Mouse (Mus musculus): Measurements from ENCODE around the gene Rabgef1.

The Rabgef1 gene

DNA sequence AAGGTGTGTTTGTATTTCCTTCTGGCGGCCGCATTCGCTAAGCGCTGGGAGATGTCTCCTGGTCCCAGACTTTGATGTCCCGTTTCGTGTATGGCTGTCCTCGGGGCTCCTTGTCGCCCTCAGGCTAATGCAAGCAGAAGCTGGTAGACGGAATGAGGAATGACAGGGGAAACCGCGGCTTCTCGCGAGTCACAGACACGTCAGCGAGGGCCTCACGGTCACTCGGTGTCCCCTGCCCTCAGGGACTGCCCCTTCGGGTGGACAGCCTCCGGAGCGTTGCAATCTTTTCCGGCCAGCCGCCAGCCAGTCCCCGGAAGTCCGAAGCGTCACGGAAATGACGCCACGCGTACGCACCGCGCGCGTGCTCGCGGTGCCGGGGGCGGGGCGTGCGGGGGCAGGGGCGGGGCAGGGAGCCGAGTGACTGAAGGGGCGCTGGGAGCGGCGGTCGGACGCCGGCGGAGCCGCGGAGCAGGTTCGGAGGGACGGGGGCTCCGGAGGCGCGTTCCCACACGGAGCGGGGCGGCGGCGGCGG is at the start of gene Rabgef1:
Gene Rabgef1 (plus strand): TSS at position 376 of the 532 bp plus-strand sequence.
- peak; percentile 92 for DNase-seq (ENCODE audit: low read depth)

DNA sequence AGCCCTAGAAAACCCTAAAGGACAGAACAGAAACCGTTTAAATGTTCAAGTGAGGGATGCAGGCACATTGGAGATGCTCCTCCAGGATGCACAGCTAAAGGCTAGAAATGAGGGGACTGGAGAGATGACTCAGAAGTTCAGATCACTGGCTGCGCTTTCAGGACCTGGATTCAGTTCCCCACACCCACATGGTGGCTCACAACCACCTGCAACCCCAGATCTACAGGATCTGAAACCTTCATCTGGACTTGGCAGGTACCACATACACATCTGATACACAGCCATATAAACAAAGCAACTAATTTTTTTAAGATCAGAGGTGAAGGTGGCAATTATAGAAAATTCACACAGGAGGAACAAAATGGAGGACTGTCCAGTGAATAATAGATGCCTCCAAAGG is 49.2 kb upstream of the Rabgef1 start:
- DNase-seq (ENCODE audit: low read depth), result no peak

DNA sequence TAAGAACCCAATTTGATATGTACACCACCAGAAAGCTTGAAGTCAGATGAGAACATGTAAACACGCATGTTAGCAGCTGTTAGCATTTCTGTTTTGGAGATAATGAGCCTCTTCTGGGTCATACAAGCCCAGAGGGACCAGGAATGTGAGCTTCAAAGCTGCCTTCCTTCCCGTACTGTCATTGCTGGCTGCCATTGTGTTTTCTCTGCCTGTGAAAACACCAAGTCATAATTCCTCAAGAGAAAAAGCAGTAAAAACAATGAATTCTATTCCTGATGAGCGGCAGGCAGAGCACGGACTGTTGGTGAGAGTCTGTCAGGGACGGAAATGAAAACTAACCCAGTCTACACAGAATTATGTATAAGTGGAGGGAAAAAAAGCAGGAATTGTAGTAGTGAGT is 47.3 kb upstream of the Rabgef1 start:
- DNase-seq (ENCODE audit: low read depth), result no peak

DNA sequence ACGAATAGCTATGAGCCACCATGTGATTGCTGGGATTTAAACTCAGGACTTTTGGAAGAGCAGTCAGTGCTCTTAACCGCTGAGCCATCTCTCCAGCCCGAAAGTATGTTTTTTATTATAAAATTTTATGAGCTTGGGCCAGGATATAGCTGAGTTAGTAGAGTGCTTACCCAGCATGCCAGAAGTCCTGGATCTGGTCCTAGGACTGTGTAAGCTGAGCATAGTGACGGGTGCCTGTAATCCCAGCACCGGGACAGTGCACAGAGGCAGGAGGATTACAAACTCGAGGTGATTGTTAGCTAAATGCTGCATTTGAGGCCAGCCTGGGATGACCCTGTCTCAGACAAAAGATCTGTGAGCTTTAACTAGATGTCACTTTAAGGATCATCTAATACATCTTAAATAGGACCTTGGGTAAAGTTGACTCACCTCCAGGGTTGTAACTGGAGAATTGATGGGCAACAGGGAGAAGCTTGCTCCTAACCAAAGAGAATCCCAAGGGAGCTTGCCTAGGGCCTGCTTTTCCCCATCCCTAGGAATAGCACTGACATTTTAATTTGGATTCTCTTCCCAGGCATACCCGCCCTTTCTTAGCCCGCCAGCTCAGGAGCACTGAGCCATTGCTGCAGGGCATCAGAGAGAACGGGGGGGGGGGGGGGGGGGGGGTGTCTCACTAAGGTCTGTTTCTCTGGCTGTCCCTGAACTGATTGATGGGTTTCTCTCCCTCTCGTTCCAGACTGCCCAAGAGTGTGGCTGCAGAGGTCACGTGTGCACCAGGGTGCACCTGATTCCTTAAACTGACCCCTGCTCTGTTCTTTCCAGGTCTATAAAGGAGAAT is 42.7 kb upstream of the Rabgef1 start:
- DNase-seq (ENCODE audit: low read depth), result no peak

DNA sequence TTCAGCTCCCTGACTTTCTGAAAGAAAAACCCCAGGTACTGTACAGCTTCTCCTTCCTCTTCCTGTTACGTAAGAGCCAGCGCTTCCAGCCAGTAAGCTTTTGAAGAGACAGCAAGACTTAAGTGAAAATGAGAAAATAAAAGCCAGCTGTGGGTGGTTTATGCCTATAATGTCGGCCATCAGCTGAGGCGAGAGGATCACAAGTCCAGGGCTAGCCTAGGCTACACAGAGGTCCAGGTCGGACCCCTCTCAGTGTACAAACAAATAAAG is 42.1 kb upstream of the Rabgef1 start:
- DNase-seq (ENCODE audit: low read depth), result peak; percentile 26

DNA sequence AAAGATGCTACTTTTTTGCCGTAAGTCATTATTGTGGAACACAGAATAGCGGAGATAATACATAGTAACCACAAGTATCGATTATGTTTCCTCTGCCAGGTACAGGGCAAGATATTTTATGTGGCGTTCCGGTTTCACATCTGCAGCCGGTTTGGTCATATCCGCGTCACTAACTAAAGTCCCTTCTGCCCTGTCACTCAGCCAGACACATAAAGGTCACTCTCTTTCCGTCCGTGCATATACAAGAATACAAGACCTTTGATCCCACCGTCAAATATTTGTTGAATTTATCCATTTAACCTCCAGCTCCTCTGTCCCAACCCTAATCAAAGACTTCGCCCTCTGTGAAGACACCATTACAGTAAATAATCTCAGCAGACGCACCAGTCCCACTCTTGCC is 35.0 kb upstream of the Rabgef1 start:
- no peak for DNase-seq (ENCODE audit: low read depth)

DNA sequence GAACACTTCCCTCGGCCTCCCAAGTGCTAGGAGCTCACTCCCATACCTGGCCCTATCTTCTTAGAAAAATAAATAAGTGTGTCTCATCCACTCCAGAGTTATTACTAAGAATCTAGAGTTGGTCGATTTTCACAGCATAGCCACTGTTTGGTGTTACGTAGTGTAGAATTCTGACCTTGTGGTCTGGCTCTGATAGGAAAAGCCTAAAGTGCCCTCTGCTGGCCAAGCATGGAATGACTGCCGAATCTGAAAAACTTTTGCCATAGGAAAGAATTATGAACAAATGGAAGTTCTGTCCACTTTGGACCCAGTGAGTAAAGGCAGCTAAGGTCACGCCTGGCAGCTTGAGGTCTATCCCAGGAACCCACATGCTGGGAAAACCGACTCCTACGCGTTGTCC is 32.2 kb upstream of the Rabgef1 start:
- DNase-seq (ENCODE audit: low read depth), result peak; percentile 87

DNA sequence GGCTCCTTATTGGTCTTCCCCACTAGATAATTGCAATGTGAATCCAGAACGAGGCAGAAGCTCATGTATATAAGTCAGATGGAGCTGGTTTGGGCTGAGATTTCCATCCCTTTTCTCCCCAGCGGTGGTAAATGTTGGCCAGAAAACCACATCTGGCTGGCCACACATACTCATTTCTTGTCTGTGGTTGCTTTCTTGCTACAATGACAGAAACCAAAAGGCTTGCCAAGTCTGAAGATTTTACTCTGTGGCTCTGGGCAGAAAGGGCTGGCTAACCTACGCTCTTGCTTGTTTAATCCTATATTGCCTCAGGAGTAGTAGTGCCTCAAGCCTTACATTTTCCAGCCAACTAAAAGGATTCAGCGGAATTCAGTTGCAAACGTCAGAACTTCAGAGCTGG is 30.5 kb upstream of the Rabgef1 start:
- no peak for DNase-seq (ENCODE audit: low read depth)

DNA sequence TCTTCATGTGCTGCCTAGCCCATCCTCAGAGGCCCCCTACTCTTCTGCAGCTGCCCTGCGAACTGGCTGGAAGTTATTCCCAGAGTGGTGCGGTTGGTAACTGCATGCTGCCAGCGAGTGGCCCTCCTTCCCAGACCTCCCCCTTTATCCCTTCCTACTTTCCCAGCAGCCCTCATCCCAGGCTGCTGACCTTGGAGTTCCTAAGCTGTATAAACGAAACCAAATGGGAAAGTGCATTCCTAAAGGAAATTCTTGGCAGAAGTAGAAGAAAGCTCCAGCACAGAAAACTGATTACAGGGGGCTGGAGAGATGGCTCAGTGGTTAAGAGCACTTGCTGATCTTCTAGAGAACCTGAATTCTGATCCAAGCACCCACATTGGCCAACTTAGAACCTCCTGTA is 29.6 kb upstream of the Rabgef1 start:
- no peak for DNase-seq (ENCODE audit: low read depth)

DNA sequence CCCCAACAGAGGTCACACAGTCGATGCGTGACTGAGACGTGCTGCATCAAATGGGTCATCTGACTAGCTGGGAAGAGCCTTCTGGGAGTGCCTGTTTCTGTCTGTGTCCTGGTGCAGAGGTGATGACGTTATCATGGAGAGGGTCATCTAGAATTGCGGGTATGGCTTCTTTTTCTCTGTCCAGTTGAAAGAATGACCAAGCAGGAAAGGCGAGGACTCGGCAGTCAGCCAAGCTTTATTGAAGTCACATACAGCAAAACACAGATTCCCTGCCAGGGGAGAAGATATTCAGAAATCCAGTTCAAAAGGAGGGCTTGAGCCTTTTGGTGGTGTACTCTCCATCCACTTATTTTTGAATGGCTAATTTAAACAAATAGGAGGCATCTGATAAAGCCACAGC is 28.5 kb upstream of the Rabgef1 start:
- DNase-seq (ENCODE audit: low read depth), result no peak

DNA sequence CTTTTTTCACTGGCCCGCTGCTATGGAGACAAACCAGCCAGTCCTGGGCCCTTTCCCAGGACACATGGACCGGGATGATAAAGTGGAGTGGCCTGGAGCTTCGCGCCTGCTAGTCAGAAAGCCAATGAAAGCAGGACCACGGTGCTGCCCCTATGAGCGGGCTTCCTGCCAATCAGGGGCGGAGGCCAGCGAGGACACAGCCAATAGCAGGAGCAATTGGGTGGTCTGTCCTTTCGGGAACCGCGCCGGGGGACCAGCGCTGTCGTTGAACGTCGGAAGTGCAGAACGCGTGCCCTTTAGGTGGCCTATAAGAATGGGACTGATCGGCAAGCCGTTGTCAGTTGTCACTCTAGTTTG is 27.6 kb upstream of the Rabgef1 start:
- DNase-seq (ENCODE audit: low read depth), result no peak

DNA sequence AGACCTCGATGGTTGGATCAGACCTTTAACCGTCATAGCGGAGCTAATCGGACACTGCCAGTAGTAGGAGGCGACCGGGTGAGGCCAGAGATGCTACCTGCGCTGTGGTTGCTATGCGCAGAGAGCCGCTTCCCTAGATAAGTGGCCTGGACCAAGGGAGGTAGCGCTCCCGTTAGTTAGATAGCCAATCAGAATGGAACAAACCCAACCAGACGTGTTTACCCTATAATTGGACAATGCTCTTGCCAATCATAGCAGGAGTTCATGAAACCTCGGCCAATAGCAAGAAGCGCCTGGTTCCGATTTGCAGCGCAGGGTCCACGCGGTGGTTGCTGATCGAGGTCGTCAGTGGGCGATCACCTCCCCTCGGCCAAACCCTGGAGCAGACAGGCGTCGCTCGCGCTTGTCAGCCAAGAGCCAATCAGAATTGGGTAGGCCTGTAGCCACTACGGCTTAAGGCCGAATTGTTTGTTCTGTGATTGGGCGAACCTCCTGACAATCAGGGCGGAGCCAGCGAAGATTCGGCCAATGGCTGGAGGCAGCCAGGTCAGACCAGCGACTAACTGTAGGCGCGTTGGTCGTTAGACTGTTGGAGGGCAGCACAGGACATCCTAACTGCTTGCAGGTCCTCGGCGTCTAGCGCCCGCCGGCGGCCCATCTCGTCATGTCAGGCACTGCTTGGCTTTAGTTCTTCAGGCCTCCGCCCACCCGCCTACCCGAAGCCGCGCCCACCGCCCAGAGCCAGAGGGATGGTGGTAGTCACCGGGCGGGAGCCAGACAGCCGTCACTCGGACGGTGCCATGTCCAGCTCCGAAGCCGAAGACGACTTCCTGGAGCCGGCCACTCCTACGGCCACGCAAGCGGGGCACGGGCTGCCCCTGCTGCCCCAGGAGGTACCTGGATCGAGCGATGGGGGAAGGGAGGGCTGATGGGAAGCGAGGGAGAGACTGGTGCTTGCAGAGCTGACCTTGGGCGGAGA is 27.0 kb upstream of the Rabgef1 start, which contains the start of gene Kctd7:
Gene Kctd7 (plus strand): TSS at position 528 of the 979 bp plus-strand sequence.
- peak; percentile 97 for DNase-seq (ENCODE audit: low read depth)

DNA sequence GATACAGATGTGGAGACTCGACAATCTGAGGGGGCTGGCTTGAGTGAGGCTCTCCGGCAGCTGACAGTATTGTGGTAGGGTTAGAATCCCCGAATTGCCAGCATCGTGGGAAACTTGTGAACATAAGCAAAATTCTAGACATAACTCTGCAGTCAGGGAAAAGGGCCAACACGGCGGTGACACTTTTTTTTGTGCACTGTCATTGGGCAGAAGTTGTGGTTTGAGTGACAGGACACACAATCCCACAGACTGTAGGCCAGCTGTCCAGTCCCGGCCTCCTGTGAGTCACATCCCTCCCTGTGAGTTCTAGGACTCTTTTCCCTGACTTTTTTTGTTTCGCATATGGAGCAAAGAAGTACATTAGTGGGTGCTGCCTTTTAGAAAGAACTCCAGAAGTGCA is 25.6 kb upstream of the Rabgef1 start:
- no peak for DNase-seq (ENCODE audit: low read depth)

DNA sequence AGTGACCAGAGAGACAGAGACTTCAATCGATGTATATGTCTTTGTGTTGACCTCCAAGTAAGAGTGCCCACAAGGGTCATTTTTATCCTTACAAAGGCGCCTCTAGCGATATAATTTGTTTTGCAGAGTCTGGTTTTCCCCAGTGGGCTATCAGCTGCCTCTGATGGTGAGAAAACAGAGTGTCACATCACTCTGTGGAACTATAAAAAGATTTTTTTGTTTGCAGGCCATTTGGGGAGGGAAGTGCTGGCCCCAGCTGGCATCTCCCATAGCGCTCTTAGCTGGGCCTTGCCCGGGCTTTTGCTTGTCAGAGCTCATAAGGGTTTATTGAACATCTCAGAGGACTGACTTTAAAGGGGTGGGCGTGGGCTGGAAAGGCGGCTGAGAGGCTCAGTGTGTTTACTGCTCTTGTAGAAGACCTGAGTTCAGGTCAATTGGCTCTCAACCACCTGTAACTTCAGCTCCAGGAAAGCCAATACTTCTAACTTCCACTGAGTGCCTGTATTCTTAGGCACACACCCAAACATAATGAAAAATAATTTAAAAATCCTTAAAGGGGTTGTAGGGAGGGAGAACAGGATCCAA is 21.8 kb upstream of the Rabgef1 start:
- DNase-seq (ENCODE audit: low read depth), result no peak

DNA sequence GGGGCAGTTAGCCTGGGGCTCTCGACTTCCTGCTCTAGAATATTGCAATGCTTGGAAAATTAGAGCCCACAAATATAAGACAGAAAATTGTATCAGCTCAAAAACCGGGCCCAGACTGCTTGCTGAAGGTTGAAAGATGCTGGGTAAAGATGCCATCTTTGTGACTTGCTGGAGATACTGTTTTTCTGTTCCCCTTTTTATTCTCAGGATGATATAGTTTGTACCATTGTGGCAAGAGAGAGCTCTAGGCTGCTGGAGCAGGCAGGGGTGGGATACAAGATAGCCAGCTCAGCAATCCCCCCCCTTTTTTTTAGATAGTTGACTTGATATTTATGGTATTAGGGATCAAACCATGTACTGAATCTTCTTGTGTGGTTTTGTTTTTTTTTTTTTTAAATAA is 17.3 kb upstream of the Rabgef1 start:
- DNase-seq (ENCODE audit: low read depth), result no peak

DNA sequence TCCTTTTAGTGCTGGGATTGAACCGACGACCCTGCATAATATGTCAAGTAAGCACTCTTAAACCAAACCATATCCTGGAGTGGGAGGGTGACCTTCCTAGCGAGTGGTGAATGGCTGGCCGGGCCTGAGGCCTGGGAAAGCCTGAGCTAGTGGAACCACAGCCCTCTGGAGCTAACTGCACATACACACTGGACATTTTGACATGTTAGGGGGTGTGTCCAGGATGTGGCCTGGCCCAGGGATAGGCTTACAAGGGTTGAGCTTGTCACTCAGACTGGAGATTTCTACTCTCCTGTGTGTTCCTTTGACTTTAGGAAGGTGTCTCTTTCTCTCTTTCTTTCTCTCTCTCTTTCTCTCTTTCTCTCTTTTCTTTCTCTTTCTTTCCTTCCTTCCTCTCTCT is 13.1 kb upstream of the Rabgef1 start:
- DNase-seq (ENCODE audit: low read depth), result no peak

DNA sequence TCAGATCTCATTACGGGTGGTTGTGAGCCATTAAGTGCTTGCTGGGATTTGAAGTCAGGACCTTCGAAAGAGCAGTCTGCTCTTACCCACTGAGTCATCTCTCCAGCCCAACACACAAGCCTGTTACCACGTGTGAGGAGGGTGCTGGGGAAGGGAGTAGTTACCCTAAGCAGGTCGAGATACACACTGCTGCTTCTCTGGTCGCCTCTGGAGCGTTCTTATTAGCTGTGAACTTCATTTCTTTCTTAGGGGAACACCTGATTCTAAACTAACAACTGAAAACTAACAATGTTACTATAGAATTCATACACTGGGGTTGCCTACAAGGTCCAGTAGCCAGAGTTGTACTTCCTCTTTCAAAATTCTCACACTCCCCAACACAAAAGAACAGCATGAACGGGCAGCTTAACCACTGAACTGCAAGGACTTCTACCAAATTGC is 11.8 kb upstream of the Rabgef1 start:
- DNase-seq (ENCODE audit: low read depth), result no peak

DNA sequence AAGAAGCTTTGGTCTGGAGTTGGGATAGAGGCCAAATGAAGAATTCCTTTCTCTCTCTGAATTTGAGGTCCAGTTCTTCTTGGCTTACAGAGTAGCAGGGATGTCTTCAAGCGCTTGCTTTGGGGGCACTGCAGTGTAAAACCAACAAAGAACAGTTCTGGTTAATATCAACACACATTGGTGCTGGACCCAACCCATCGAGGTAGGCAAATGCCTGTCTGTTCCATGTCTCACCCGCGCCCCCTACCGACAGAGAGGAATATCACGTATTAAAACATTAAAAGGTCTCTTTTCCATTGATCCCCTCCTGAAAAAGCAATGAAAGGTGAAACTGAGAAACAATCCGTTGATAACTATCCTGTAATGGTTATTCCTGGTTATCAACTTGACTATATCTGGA is 7.9 kb upstream of the Rabgef1 start:
- peak; percentile 89 for DNase-seq (ENCODE audit: low read depth)

DNA sequence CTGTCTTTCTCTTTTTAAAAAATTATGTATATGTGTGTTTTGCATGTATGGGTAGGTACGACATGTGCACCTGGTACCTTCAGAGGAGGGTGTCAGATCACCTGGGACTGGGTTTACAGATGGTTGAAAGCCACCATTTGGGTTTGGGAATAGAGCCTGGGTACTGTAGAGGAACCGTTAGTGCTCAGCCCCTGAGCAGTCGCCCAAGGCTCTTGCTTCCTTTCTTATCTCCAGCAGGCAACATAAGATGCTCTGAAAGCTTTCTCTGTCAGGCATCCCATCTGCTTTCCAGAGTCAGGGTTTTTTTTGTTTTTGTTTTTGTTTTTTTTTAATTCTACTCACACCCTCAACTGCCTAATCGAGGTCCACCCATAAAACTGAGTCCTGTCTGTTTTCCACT is 6.4 kb upstream of the Rabgef1 start:
- DNase-seq (ENCODE audit: low read depth), result no peak

DNA sequence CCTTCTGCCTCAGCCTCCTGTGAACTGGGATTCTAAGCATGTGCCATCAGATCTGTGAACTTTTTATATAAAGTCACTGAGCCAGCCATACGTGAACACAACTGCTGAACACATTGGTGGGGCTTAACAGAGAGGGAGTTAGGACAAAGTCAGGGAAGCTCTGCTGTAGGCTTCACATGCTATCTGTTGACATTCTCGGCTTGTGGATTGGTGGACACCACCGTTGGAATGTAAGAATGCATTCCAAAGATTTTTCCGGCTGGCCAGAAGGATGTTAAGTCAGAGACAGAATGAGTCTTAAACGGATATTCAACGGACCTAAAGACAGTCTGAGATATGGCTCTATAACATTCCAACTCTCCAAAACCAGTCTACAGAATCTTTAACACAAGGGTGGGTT is 2.5 kb upstream of the Rabgef1 start:
- DNase-seq (ENCODE audit: low read depth), result no peak

DNA sequence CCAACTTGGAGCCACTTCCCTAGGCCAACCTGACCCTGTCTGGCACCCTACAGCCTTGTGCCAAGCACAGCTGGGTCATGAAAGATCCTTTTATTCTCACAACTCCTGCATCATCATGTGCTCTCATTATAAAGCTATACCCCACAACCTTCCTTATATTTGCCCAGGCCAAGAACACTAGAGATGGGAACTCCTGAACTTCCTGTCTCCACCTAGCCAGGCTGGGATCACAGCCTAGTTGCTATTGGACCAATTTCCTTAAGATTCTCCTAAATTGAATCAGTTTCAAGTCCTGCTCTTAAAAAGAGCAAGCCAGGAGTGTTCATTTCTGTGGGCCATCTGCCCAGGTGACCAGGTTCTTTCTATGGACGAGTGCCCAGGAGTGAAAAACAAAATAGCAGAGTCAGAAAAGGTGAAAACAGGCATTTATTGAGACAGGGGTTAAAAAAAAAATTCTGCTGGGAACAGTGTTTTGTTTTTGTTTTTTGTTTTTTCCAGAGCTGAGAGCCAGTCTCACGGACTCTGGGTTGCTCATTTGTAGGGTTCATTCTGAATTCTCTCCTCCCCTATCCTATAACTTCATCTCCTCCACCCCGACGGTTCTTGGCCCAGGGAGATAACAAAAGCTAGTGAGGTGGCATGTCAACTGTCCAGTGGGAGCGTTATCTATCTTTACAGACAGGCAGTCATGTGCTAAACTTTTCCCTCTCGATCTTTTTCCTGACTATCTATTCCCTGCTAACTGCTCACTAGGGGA is 754 bp upstream of the Rabgef1 start:
- peak; percentile 30 for DNase-seq (ENCODE audit: low read depth)

All from induced T-regulatory cell, adult 2 months (primary cell).